ENCODE assay signal across 8 mouse cellular contexts in genomic region chr6:3307598-3308220, GRCm38 (mm10).
A peak's percentile ranks its signal among the peaks of the same experiment; 100 is the strongest.
DNase-seq lines count a peak whose midpoint lies in the region; ATAC-seq and TF ChIP-seq lines count a peak whose summit lies in the region.
"Not testable (repeated sequence)": the region's sequence is repeated elsewhere in the genome, so short reads cannot be mapped to it uniquely, and the experiment has no call there.

No protein-coding gene starts in this region.

- not testable (repeated sequence) for H3K9ac ChIP-seq in hindbrain, embryonic 13.5 days; liver, embryonic 14.5 days (replicated peaks); midbrain, embryonic 12.5 days (replicated peaks)

- not testable (repeated sequence) for H3K9me3 ChIP-seq in hindbrain, embryonic 13.5 days; liver, embryonic 14.5 days (ENCODE audit: control insufficient read depth, low read length); midbrain, embryonic 12.5 days

- H3K4me1 ChIP-seq in hindbrain, embryonic 13.5 days (replicated peaks); liver, embryonic 14.5 days (replicated peaks; ENCODE audit: control insufficient read depth in 2 of 2, insufficient read depth in 2 of 2, low read length in 1 of 2); midbrain, embryonic 12.5 days: not testable (repeated sequence)

- not testable (repeated sequence) for TF ChIP-seq EP300 in liver, embryonic 14.5 days (IDR thresholded peaks at IDR 0.05; ENCODE audit: low read depth)

- not testable (repeated sequence) for H3K27ac ChIP-seq in hindbrain, embryonic 13.5 days; liver, embryonic 14.5 days; midbrain, embryonic 12.5 days (replicated peaks)

- DNase-seq in NIH3T3 (ENCODE audit: low read depth), result peak; percentile 20
- DNase-seq in embryo, embryonic 11.5 days (ENCODE audit: low read depth, low spot score), result peak; percentile 22
- peak; percentile 8 for DNase-seq in gastrocnemius, postnatal 10 days
- peak; percentile 69 for DNase-seq in kidney, postnatal 10 days
- DNase-seq in liver, embryonic 14.5 days (ENCODE audit: low read depth in 3 of 3, low spot score in 3 of 3), result peak; percentile 12 to 26 (median 22)
- peak; percentile 6 for DNase-seq in right cerebral cortex, postnatal 4 days

- peak; percentile 78; the same call in 1 of the 2 replicates for ATAC-seq in hindbrain, embryonic 13.5 days (ENCODE audit: low FRiP score)
- peak; percentile 62; the same call in 1 of the 2 replicates for ATAC-seq in liver, embryonic 14.5 days (ENCODE audit: insufficient read depth)
- peak; percentile 81 for ATAC-seq in midbrain, embryonic 12.5 days (ENCODE audit: low FRiP score, low read depth)

- H3K36me3 ChIP-seq in hindbrain, embryonic 13.5 days; liver, embryonic 14.5 days (replicated peaks; ENCODE audit: control insufficient read depth, insufficient read depth, low read depth); midbrain, embryonic 12.5 days: not testable (repeated sequence)

- H3K4me2 ChIP-seq in hindbrain, embryonic 13.5 days, result peak overlapping the region; percentile 37
- H3K4me2 ChIP-seq in liver, embryonic 14.5 days (ENCODE audit: low read depth), result not testable (repeated sequence)
- peak overlapping the region; percentile 38 for H3K4me2 ChIP-seq in midbrain, embryonic 12.5 days (replicated peaks)

- H3K4me3 ChIP-seq in hindbrain, embryonic 13.5 days, result 0 out of 2 replicates have a peak overlapping the region, but pooled peaks have one; percentile 6
- H3K4me3 ChIP-seq in liver, embryonic 14.5 days (ENCODE audit: insufficient read depth in 1 of 2, low read depth in 2 of 2, low read length in 2 of 2), result 0 out of 4 replicates have a peak overlapping the region, but pooled peaks of 1 of the 2 experiments have one; percentile 6
- peak overlapping the region; percentile 14; the same call in 1 of the 2 replicates for H3K4me3 ChIP-seq in midbrain, embryonic 12.5 days

- not testable (repeated sequence) for TF ChIP-seq CTCF in liver, embryonic 14.5 days (IDR thresholded peaks at IDR 0.05; ENCODE audit: low read depth)

- not testable (repeated sequence) for H3K27me3 ChIP-seq in hindbrain, embryonic 13.5 days; liver, embryonic 14.5 days (ENCODE audit: control insufficient read depth, insufficient read depth, low read length); midbrain, embryonic 12.5 days

- under 1% methylated on average over 11 of the region's 11 CpGs for WGBS in hindbrain, embryonic 13.5 days
- whole genome bisulfite sequencing in liver, embryonic 14.5 days (ENCODE audit: insufficient replicate concordance), result 6% methylated on average over 11 of the region's 11 CpGs
- WGBS in midbrain, embryonic 12.5 days, result 1% methylated on average over 11 of the region's 11 CpGs

Comparison
In these comparisons a context has a peak if more than half of its experiments do, and no peak if none do; other contexts are left out.
1. DNase-seq: peak in every context shown above with its lines; median percentile 69 in kidney, postnatal 10 days; 22 in embryo, embryonic 11.5 days; 22 in liver, embryonic 14.5 days; 20 in NIH3T3; 8 in gastrocnemius, postnatal 10 days; 6 in right cerebral cortex, postnatal 4 days.